Mouse (Mus musculus) adrenal gland, postnatal 25 days (tissue): Measurements from ENCODE around the gene Heca. TPM values are rescaled to one million over a fixed set of nuclear protein-coding genes. Genes with fewer than 3 reads are reported as not detected.
A peak's percentile ranks its signal among the peaks of the same experiment; 100 is the strongest.
"Not testable (repeated sequence)": the region's sequence is repeated elsewhere in the genome, so short reads cannot be mapped to it uniquely, and the experiment has no call there.

Source experiments
- DNase-seq: peaks from one replicate; pipeline ENCODE4 v3.0.0; 2021; ENCODE audit warnings: mixed read lengths
- long read RNA-seq: library from polyadenylated mRNA; stranded (forward); transcript quantifications from one replicate; pipeline ENCODE4 v2.0.0, GENCODE M21; 2021
- total RNA-seq: library from RNA; stranded (reverse); gene quantifications from 2 replicates; pipeline ENCODE4 v1.2.3, GENCODE M21; 2021

Heca gene
- 44.3 and 44.5 TPM in 2 replicates for total RNA-seq
- long read RNA-seq, full-length matches to known transcripts: 9 of 19 reads
- long read RNA-seq, partial matches to known transcripts: 8 of 19 reads
- long read RNA-seq, other reads (novel, unspliced or antisense): 2 of 19 reads

GRCm38 (mm10) chr10:17947960-17948730 is at the start of gene Heca:
TSS of gene Heca (minus strand) at chr10:17948067.
- peak; percentile 92 for DNase-seq

- no peak for DNase-seq
Observed at GRCm38 (mm10) chr10:17990576-17990975, 42.7 kb upstream of the Heca start.

- no peak for DNase-seq
Observed at GRCm38 (mm10) chr10:17989136-17989535, 41.3 kb upstream of the Heca start.

- no peak for DNase-seq
Observed at GRCm38 (mm10) chr10:17987823-17988423, 40.1 kb upstream of the Heca start.

- DNase-seq: peak; percentile 29
Observed at GRCm38 (mm10) chr10:17983313-17983712, 35.4 kb upstream of the Heca start.

GRCm38 (mm10) chr10:17966090-17966489 is 18.2 kb upstream of the Heca start:
- DNase-seq: no peak

- DNase-seq: no peak
Observed at GRCm38 (mm10) chr10:17950761-17951160, 2.9 kb upstream of the Heca start.

- DNase-seq: peak; percentile 78
Observed at GRCm38 (mm10) chr10:17947175-17947906, 526 bp downstream of the Heca start.

- not testable (repeated sequence) for DNase-seq
Observed at GRCm38 (mm10) chr10:17946799-17947174, 1.1 kb downstream of the Heca start.

GRCm38 (mm10) chr10:17946046-17946445 is 1.8 kb downstream of the Heca start:
- DNase-seq: no peak

GRCm38 (mm10) chr10:17933622-17934021 is 14.2 kb downstream of the Heca start:
- DNase-seq: no peak

GRCm38 (mm10) chr10:17932131-17932530 is 15.7 kb downstream of the Heca start:
- no peak for DNase-seq

GRCm38 (mm10) chr10:17931157-17931556 is 16.7 kb downstream of the Heca start:
- DNase-seq: no peak

GRCm38 (mm10) chr10:17930445-17931083 is 17.3 kb downstream of the Heca start:
- no peak for DNase-seq

GRCm38 (mm10) chr10:17925200-17925599 is 22.7 kb downstream of the Heca start:
- no peak for DNase-seq

GRCm38 (mm10) chr10:17924166-17924565 is 23.7 kb downstream of the Heca start:
- DNase-seq: no peak

- no peak for DNase-seq
Observed at GRCm38 (mm10) chr10:17921381-17921780, 26.5 kb downstream of the Heca start.

GRCm38 (mm10) chr10:17919971-17920370 is 27.9 kb downstream of the Heca start:
- DNase-seq: no peak

- no peak for DNase-seq
Observed at GRCm38 (mm10) chr10:17919032-17919431, 28.8 kb downstream of the Heca start.

- no peak for DNase-seq
Observed at GRCm38 (mm10) chr10:17908731-17909130, 39.1 kb downstream of the Heca start.

- DNase-seq: not testable (repeated sequence)
Observed at GRCm38 (mm10) chr10:17906405-17906804, 41.5 kb downstream of the Heca start.

- no peak for DNase-seq
Observed at GRCm38 (mm10) chr10:17903449-17903848, 44.4 kb downstream of the Heca start.
